Mouse (Mus musculus) spleen, adult 2 months (tissue): ENCODE measurements around the gene Scube1.

Source experiments
- CTCF ChIP-seq: fragments of 200-500 bp; IDR thresholded peaks from 2 replicates; pipeline ENCODE4 v1.5.1; 2011; ENCODE audit warnings: mild to moderate bottlenecking, inconsistent platforms; ENCODE audit not compliant: insufficient read depth, insufficient read length, insufficient replicate concordance; ENCODE audit errors: extremely low read depth
- POLR2A ChIP-seq: fragments of 200-500 bp; IDR thresholded peaks from 2 replicates; pipeline ENCODE4 v1.6.1; 2011; ENCODE audit warnings: low read depth, low read length, inconsistent platforms

DNA sequence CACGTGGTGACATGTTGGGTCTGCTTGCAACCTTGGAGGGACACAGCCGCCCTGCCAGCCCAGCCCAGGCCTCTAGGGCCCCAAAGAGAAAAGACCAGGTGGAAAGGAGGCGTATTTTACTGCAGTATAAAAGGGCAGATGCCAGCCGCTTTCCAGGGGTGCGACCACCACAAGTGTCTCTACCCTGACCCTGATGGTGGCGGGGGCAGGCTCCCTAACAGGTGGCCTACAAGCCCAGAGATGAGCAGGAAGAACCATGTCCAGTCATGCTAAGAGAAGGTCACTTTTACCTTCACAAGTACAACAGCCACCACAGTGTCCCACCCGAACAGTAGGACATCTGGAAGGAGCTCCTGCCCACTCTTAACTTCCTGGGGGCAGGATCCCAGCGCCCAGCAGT lies 149.3 kb downstream of the Scube1 start:
- no peak for TF ChIP-seq POLR2A
- TF ChIP-seq CTCF, result no peak
